Mouse (Mus musculus): Measurements from ENCODE around the gene Notum.

The Notum gene

GRCm38 (mm10) chr11:120632559-120633519, 28.1 kb downstream of the Notum start:
- peak; percentile 86 for DNase-seq

DNA sequence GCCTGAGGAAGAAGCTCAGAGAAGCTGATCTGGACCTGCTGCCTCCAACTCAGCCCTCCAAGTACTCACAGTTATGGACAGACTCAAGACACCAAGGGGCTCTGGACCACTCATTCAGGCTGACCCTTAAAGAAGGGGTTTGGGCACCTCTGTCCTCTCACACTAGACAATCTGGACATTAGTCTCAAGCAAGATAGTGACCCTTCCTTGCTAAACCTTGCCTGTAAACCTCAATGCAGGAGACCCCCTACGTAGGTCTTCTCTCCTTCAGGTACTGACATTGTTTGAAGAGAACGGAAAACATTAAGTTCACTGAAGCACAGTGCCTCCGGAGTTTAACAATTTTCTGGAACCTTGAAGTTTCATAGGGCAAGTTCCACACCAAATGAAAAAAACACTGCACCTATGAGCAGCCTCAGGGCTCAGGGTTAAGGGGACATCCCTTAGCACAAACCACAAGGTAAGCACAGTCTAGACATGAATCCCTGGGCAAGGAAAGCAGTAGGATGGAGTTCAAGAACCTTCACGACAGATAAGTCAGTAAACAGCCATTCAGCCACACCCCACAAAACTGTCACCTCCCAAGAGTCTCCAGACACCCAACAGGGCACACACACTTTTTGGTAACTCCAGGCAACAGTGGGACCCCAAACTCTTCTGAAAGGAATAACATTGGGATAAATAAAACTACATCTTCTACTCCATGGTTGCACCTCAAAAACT, 29.1 kb downstream of the Notum start:
- DNase-seq = no peak

DNA sequence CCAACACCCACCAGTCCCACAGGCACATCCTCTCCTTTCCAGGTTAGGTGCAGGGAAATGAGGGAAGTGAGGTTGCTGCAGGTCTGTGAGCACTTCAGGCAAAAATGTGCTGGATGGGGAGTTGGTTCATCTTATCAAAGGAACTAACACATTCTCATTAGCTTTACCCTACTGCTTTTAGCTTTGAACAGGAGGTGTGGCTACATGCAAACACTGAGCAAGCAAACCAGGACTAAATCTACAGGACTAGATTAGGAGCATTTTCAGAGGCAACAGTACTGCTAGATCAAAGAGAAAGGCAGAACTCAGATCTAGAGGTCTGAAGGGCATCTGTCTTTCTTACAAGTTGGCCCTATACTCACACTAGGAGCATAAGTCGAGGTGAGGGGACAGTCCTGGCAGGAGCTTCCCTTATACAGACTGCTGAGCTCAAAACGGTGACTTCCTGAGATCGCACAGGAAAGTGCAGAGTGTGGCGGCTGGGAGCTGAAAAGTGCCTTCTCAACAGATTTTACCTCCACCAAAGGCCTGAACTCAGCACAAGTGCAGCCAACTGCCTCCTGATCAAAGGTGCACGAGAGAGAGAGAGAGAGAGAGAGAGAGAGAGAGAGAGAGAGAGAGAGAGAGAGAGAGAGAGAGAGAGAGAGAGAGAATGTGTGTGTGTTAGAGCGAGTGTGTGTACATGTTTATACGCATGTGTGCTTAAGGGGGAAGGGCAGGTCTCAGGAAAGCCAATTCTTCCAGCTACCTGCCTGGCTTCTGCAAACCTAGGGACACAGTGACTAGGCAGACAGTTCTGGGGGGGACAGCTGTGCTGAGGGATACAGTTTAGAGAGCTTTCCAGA, 29.9 kb downstream of the Notum start:
- peak; percentile 80 for DNase-seq

- DNase-seq = peak; percentile 90
Observed at GRCm38 (mm10) chr11:120630401-120630871, 30.5 kb downstream of the Notum start.

DNA sequence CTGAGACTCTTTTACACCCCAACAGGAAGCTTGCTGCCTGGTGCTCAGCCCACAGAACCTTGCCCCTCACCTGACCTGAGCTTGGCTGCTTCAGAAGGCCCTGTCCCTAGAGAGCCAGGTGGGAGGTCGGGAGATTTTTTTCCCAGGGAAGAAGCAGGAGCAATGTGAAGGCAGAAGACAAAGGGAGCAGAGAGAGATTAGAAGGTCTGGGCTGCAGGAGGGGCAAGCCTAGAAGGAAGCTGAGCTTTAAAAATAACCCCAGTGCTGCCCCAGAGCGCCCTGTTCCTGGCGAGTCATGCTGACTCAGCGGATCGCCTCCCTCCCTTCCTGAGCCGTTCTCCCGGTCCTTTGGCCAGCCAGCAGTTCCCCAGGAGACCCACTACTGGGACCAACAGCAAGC, 31.1 kb downstream of the Notum start:
- DNase-seq = peak; percentile 66

GRCm38 (mm10) chr11:120629341-120629730, 31.6 kb downstream of the Notum start:
- peak; percentile 77 for DNase-seq

DNA sequence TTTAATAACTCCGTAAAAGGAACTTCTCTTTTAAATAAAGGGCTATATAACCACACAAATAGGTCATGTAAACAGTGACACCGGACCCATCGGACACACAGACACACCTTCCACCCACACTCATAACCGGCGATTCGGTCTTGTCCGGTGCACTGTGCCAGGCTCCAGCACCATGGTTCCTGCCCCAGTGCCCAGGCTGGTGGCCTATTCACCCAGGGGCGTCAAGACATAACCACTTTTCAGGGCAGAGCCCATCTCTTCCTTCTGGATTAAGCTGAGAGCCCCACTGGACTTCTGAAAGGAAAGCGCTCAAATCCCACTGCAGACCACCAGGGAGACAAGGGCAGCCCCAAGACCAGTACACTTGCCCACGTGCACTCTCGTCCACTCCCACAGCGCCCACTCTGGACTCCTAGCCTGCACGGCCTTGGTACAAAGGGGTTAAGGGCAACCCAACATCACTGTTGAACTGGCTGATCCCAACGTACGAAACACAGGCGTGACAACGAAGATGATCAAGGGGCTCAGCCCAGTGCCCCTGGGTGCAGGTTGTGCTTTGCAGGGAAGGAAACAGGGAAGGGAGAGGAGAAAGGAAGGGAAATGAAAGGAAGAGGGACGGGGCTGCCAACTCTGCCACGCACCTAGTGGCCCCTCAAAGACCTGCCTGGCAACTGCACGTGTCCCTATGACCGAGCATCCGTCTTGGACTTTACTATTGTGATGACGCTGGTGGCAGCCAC, 32.2 kb downstream of the Notum start:
- no peak for DNase-seq

- no peak for DNase-seq
Observed at GRCm38 (mm10) chr11:120627468-120628300, 33.3 kb downstream of the Notum start.

GRCm38 (mm10) chr11:120626785-120627467, 34.0 kb downstream of the Notum start:
- no peak for DNase-seq

GRCm38 (mm10) chr11:120625152-120625775, 35.7 kb downstream of the Notum start, which contains the start of gene Sirt7:
Sirt7 (minus strand) TSS chr11:120625240.
- no peak for DNase-seq

DNA sequence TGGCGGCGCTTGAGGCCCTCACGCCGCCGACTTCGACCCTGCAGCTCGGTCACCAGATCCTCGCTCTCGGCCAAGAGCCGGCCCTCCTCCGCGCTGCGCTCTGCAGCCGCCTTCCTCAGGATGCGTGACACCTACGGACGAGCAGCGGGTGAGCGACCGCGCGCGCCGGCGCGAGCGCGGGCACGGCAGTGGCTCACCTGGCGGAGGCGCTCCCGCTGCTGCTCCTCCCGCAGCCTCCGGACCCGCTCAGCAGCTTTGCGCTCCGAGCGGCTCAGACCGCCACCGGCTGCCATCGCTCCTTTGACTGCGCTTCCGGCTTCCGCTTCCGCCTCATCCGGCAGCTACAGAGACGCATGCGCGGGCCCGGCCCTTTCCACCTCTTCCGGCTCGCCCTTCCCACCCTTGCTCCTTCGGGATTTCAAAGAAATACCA, 36.3 kb downstream of the Notum start:
- peak; percentile 83 for DNase-seq

- peak; percentile 72 for DNase-seq
Observed at GRCm38 (mm10) chr11:120623961-120624679, 36.9 kb downstream of the Notum start.

DNA sequence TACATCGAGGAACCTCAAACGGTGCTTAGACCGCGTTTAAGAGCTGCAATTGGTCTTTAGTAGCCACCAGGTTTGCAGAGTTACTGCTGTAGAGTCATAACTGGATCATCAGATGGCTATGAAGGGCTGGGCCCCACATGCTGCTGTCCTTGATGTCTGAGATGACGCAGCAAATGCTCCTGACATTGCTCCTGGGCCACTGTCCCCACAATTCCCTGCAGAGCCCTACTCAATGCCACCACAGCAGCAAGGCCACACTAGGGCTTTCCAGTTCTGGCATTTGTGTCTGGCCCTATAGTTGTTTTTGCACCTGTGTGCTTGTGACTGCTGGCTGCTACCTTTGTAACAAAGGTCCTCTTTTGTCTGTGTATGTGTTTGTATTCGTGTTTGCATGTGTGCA, 38.2 kb downstream of the Notum start:
- DNase-seq = no peak

DNA sequence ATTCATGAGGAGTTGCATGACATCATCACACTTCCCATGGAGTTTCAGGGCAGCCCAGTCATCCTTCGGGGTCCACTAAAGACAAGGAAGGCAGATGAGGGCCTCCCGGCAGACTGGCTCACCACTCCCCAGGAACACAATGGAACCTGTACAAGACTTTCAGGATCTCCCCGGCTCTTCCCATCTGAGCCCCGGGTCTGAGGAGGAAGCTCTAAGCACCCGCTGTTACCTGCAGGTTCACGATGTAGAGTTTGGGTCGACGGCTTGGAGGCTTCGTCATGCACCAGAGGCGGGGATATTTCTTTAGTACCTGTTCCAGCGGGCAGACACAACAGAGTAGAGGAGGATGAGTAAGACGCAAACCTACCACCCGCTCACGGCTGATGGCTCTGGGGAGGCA, 40.8 kb downstream of the Notum start:
- no peak for DNase-seq

GRCm38 (mm10) chr11:120618619-120619535, 42.1 kb downstream of the Notum start:
- no peak for DNase-seq

DNA sequence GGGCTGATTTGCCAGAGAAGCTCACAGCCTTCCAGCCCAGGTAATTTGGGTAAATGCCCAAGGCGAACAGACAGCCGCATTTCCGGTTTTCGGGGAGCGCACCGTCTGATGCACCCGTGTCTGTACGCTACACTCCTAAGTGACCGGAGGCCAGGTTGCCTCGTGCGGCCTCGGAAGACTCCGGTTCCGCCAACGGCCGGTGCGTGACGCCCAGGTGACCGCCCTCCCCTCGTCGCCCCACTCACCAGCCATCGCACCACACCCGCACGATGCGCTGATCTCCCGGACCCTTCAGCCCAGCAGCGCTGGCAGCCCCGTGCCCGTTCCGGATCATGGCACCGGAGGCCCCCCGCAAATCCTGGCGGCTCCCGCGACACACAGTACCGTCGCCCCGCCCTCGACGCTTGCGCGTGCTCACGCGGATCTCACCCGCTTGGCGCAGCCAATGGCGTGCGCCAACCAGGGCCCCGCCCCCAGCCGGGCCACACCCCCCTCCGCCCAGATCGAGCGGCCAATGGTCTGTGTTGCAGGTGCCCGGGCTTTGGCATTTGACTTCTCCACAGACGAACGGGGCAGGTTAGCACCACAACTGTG, 43.4 kb downstream of the Notum start, which contains the start of gene Pcyt2:
Gene Pcyt2, minus strand, starts transcription at position 418 of the 594 bp plus-strand sequence.
- DNase-seq = peak; percentile 96

DNA sequence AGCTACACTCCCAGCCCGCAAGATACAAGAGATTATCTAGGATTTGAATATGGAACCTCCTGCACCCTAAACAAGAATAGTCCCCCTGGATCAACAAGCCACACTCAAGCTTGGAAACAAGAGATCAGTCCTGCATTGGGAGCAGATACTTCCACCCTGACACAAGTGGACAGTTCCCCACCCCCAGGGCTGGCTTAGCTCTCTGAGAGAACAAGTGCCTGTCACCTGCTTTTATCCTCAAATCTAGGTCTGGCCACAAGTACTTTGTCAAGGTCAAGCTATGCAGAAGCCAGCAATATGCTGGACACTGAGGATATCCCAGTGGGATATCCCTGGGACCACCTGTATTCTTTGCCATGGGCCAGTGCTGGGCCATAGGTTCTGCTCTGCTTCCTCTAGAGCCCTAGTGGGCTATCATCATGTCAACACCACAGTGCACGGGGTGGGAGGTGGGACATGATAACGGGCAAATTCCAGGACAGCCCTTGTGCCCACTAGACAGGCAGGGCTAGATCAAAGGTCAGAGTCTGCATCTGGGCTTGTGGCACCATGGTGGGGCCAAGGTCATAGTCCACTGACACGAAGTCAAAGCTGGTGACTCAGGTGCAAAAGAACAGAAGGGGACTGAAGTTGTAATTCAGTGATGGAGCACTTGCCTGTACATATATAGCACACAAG, 44.2 kb downstream of the Notum start:
- peak; percentile 82 for DNase-seq
